Mouse (Mus musculus) bone marrow macrophage, adult 2 months (primary cell): Measurements from ENCODE around the gene Strip2.

Experiments used
- CTCF ChIP-seq: IDR thresholded peaks from 2 replicates; pipeline ENCODE4 v1.5.1; 2012; ENCODE audit warnings: low read depth, mild to moderate bottlenecking, low read length, moderate library complexity
- POLR2A ChIP-seq: IDR thresholded peaks from 2 replicates; pipeline ENCODE4 v1.6.1; 2012; ENCODE audit warnings: mild to moderate bottlenecking, low read depth, low read length, borderline replicate concordance

DNA sequence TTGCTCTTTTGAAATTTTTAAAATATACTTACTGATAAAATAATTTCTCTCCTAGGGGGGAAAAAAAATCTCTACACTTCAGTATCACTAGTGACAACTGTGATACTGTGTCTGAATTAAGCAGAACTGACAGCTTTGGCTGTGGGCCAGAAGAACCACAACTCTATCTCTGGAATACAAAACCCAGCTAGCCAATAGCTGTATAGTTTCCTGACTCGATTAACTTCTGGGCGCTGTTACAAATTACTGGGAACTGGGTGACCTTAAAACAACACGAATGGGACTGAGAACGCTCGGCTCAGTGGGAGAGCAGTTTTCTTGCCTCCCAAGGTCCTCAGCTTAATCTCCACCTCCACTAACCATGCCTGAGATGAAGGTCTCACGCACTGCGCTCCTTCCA, 51.1 kb downstream of the Strip2 start:
- TF ChIP-seq CTCF: no peak
- TF ChIP-seq POLR2A: no peak
